Mouse (Mus musculus) spleen, postnatal 14 days (tissue): Measurements from ENCODE around the gene Uqcr10.

Source experiments
- DNase-seq, 2 experiments: peaks; one replicate each; pipeline ENCODE4 v3.0.0; 2021 to 2022; ENCODE audit warnings: low spot score in 2 of 2

Uqcr10 gene

GRCm38 (mm10) chr11:4675693-4676092 lies 28.4 kb downstream of the Uqcr10 start:
- DNase-seq = no peak

DNA sequence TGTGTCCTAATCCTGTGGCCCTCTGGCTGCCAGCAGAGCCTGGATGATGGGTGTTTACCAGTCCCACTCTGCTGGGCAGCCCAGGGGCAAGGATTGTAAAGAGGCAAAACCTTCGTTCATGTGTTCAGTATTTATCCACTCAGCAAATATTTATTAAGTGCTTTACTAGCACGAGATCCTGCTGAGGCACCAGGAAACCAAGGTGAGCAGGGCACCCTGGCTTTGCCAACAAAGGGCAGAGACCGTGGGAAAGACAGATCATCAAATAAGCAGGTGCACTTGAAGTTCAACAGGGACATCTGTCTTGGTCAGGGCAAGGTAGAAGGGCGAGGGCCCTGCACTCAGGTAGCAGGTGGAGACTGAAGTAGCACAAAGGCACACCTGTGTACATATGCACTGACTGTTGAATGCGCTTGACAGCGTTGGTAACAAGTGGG lies 29.0 kb downstream of the Uqcr10 start:
- DNase-seq = no peak

DNA sequence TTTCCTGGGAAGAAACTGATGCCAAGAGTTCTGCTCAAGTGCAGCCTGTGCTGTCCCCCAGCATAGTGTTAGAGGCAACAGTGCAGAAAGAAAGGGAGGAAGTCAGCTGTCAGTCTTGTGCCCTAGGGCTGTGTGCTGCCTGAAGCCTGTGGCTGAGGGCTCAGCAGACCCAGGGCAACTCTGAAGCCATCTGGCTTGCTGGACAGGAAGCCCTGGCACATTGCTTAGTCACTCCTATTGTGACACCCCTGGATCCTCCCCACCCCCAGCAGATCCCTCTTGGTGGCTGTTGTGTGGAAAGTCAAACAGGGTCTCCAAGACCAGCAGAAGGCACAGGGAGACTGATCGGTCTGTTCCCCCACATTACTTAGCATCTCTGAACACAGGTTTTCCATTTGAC lies 29.5 kb downstream of the Uqcr10 start:
- DNase-seq = no peak

DNA sequence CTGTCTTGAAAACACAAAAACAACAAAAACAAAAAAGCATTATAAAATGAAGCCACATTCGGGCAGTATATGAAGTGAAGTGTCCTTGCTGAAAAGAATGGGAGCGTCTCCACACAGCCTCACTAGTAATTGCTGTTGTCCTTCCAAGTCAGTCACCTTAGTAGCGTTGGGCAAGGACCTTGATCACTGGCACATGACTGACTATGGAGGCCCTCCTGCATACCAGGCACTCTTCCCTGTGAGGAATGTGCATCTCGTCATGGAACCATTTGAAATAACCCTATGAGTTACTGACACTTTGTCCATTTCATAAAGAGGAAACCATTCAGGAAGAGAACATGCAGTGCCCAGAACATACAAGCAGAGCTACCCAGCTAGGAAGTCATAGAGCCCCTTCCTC lies 32.4 kb downstream of the Uqcr10 start:
- DNase-seq = no peak

DNA sequence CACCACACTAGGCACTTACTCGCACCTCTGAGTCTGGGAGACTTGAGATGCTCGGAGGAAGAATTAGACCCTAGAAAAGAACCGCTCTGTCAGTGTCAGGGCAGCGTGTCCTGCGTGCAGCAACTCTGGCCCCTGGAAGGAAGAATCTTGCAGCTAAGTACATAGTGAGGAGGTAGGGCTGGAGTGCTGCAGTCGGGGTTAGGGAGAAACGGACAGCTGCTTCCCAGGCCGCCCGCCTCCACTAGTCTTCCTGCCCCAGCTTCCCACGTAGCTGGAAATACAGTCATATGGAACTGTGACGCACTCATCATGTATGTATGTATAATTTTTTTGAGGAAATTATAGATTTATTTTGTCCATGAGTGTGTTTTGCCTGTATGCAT lies 41.7 kb downstream of the Uqcr10 start:
- no peak for DNase-seq

- DNase-seq = no peak
These were observed 42.2 kb downstream of the Uqcr10 start for GRCm38 (mm10) chr11:4661871-4662495.

DNA sequence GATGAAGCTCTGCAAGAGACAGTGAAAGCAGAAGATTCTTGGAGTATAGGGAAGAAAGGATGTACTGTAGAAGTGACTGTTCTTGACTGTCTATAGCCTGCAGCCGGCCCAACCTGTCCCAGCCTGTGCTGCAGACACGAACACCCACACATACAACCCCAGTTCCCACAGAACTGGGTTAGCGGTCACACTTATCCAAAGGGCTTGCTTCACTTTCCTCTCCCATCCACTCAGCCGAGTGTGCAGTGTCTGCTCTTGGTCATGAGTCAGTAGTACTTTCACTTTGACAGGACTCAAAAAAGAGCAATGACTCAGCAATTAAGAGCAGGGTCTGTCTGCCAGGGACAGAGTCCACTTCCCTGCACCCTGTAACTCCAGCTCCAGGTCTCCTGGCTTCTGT lies 42.8 kb downstream of the Uqcr10 start:
- DNase-seq = no peak

GRCm38 (mm10) chr11:4660309-4661025 lies 43.7 kb downstream of the Uqcr10 start:
- DNase-seq = no peak

- DNase-seq = no peak
These were observed 44.3 kb downstream of the Uqcr10 start for GRCm38 (mm10) chr11:4659818-4660217.
